Mouse (Mus musculus) gastrocnemius, postnatal 36 days (tissue): ENCODE measurements around the gene Tbl2. TPM values are rescaled to one million over a fixed set of nuclear protein-coding genes. Genes with fewer than 3 reads are reported as not detected.

Experiments used
- DNase-seq, 2 experiments: peaks; one replicate each; pipeline ENCODE4 v3.0.0; 2022
- intact Hi-C: fragments of 180-260 bp; cut with DNase I; formaldehyde crosslinking; loops from one replicate; pipeline ENCODE4 v1.15.1; 2025
- total RNA-seq, 2 experiments: library from RNA; stranded (reverse); gene quantifications; 2 replicates each; pipeline ENCODE4 v1.2.3; 2021

Tbl2 gene
- total RNA-seq, 2 experiments from 2014 or later = 9.7 to 9.8 TPM

DNA sequence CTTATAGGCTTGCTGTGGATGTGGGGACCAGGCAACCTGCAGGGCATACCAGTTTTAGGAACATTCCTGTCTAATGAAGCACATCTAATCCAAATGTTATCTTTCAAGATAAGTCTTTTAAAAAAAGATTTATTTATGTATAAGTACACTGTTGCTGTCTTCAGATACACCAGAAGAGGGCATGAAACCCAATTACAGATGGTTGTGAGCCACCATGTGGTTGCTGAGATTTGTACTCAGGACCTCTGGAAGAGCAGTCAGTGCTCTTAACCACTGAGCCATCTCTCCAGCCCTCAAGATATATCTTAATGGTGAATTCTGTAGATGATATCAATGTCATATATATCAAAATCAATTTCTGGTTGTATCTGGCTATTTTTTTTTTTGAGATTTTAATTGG is 3.5 kb upstream of the Tbl2 start:
- no peak for DNase-seq

DNA sequence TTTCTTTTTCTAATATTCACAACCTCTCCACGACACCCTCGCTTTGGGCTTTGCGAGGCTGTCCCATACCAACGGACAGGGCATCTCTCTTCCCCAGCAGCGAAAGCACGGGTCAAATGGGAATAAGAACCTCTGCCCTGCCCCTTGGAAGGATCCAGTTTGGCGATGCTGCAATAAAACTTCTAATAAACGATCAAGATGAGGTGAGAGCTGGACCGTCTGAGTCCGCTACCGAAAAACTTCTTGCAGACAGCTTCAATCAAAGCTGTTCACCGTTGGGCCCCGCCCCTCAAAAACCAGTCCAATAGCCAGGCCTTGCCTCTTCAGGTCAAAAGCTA is 773 bp upstream of the Tbl2 start:
- intact Hi-C loops = no loop called here

More for the DNA sequence above, 3.5 kb upstream of the Tbl2 start:
- intact Hi-C loops = no loop called here

DNA sequence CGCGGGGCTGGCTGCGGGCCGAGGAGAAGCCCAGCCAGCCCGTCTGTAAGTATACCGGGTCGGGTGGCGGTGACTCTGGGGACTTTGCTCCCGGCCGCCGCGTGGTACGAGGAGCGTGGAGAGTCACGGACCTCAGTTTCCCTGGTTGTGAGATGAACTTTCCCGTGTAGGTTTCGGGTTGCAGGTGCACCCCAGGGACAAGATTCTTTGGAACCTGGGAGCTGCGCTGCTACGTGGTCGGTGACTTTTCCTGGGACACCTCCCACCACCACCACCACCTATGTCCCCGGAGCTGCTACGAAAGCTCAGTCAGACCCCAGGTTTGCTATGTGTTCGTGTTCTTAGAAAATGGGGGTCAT is 342 bp downstream of the Tbl2 start:
- no peak for DNase-seq
- intact Hi-C loops = no loop called here

More for the DNA sequence above, 773 bp upstream of the Tbl2 start:
- DNase-seq = no peak

DNA sequence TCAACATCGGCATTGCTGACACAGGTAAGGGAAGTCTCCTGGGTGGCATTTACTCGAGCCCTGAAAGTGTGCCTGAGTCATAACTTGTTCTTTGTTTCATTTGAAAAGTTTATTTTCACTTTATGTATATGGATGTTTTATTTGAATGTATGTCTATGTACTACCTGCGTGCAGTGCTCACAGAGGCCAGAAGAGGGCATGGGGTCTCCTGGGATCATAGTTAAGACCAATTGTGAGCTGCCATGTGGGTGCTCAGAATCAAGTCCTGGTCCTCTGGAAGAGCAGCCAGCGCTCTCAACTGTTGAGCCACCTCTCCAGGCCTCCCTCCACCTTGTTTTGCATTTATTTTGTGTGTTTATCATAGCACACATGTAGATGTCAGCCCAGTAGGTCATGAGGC is 7.0 kb downstream of the Tbl2 start:
- intact Hi-C loops = no loop called here
- no peak for DNase-seq

DNA sequence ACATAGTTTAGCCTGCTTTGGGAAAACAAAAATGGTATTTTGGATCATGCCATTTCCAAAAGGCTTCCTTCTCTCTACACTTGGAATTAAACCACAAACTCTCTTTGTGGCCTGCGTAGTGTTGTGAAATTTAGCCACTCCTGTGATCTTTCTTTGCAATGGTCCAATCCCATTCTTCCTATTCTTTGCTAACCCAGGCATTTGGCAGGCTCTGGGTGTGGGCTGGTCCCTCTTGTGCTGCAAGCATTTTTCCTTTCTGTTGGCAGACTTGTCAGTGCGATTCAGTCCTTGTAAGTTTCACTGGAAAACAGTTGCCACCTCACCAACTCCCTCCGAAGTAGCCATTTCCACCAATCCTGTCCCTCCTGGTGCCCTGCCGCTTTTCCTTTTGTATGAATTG is 11.8 kb downstream of the Tbl2 start:
- intact Hi-C loops = no loop called here
- peak; percentile 42 to 56 for DNase-seq

DNA sequence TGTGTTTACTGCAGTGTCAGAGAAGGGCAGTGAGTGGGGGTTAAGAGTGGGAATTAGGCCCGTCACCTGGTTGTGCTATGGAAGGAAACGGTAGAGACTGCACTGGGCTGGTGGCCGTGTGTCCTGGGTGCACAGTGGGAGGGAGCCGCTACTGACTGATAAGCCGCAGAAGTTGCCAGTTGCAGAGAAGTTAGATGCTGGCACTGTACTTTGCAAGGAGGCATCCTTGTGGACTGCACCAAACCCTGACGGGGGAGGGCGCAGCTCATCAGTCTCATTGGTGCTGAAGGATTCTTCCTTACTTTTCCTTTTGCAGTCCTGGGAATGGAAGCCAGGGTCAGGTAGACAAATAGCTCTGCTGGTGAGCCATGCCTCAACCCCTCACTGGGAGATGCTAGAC is 12.2 kb downstream of the Tbl2 start:
- DNase-seq = no peak
- intact Hi-C loops = no loop called here

DNA sequence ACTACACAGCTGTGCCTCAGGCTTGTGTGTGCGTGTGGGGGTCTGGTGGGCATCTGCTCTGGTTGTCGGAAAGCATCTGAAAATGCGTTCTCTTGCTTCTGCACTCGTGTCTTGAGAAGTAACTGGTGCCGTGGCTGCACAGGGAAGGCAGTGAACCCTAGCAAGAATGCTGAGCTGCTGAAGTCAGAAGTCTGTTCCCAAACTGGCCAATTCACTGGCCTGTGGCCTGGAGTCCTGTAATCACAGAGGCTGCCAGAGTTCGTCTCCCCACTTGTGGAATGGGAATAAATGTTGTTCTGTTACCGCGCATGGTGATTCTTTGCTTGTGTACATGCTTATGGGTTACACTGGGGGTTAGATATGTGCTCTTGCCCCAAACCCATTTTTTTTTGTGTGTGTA is 12.9 kb downstream of the Tbl2 start:
- DNase-seq = no peak
- intact Hi-C loops = no loop called here

DNA sequence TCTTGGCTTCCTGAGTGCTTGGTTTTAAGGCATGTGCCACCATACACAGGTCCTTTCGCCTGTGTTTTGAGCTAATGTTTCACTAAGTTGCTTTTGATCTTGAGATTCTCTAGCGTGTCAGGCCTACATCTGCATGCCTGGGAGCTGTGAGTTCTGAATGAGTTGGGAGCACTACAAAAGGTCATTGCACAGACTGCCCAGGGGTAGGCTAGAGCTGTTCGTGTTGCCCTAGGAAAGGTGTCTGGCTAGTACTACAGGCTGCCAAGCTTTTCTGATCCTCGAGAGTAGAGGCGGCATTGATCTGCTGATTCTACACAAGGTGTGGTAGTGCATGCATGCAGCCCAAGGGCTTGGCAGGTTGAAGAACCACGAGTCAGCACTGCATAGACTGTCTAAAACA is 13.4 kb downstream of the Tbl2 start:
- intact Hi-C loops = no loop called here
- DNase-seq = no peak

DNA sequence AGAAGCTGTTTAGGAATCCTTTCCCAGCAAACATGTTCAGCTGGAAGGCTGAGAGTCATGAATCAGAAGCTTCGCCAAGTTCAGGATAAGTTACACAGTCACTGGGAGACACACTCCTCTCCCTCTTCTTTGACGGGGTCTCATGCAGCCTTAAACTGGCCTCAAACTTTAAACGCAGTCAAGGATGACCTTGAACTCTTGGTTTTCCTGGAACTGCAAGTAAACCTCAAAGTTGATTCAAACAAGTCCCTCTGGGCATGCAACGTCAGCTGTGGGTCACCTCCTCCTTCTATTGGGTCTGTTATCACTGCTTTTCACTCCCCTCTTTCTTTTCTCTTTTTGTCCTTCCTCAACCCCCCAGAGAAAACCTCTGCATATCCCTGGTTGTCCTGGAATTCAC is 17.5 kb downstream of the Tbl2 start:
- no peak for DNase-seq
- intact Hi-C loops = no loop called here

DNA sequence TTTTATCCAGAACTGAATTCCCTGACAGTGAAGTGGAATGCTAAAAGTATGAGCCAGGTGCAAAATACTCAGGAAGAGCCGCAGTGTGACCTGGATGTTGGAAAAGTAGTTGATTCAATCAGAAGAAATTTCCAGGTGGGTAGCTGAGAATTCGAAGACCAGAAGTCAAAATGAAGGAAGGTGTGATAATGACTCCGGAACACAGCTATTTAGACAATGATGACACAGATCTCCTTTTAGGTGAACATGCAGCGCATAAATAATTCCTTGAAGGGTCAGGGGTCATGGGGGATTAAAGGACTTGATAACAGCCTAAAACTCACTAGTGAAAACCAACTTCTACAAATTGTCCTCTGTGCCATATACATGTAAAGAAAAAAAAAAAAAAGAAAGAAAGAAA is 18.0 kb downstream of the Tbl2 start:
- DNase-seq = no peak
- intact Hi-C loops = no loop called here

DNA sequence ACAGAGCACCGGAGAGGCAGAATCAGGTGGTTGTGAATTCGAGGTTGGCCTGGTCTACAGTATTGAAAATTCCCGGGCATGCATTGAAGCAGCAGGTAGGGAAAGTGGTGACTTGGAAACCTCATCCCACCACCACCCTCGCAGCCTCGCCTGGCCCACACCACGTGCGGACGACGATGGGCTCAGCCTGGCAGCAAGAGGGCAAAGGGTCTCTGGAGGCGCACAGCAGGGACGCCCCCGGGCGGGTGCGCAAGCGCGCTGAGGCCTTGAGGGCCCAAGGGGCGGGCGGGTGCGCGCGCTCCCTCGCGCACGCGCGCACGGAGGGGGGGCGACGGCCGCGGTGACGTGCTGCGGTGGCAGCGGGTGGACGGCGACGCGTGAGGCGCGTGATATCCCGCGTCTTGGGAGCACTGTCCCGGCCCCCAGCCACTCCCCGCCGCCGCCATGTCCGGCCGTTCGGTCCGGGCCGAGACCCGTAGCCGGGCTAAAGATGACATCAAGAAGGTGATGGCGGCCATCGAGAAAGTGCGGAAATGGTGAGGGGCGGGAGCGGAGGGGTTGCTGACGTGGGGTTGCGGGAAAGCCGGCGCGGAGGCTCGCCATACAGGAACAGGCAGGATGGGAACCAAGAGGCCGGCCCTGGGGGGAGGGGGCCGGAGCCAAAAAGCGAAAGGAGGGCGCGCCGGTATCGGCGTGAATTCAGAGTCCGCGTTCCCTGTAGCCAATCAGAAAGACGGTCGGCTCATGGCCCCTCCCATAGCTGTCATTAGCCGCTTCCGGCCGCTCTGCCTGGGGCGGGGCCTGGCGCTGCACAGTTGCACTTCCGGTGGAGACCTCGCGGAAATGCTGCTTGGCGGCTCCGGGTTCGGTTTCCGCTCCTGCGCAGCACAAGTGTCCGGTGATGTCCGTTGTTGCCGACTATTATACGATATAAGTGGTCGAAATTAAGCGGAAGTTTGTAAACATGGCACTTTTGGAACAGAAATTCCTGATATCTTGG is 18.9 kb downstream of the Tbl2 start, which contains the start of gene Bcl7b:
Bcl7b (plus strand) TSS at position 221 of the 1,000 bp plus-strand sequence.
- DNase-seq = peak; percentile 94 to 96
- intact Hi-C loops = no loop called here

DNA sequence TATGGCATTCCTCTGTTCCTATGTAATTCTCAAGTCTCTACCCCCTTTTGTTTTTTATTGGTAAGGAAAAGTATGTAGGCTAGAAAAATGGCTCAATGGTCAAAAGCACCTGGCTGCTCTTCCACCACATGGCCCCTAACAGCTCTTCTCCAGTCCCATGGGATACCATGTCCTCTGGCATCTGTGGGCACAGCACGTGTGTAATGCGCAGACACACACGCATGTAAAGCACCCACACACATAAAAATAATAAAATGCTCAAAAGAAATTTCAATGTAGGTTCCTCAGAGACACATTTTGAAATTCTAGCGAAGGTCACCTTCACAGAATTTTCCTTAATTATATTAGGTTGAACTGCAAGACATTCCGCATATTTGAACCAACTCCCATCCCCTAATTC is 20.0 kb downstream of the Tbl2 start:
- no peak for DNase-seq
- intact Hi-C loops = no loop called here

DNA sequence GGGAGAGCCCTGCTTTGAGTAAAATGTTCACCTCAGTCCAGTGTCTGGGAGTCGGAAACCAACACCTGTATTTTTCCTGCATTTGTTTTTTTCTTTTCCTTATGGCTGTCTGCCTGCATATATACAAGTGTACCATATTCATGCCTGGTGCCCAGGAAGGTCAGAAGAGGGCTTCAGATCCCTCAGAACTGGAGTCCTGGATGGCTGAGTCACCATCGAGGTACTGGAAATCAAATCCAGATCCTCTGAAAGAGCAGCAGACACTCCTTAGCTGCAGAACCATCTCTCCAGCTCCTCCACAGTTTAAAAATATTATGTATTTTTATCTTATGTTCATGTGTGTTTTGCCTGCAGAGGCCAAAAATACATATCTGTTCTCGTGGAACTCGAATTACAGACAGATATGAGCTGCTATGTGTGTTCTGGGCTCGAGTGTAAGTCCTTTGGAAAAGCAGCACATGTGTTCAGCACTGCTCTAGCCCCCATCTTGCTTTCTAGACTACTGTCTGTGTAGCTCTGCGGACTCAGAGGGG is 22.3 kb downstream of the Tbl2 start:
- intact Hi-C loops = no loop called here
- DNase-seq = no peak

DNA sequence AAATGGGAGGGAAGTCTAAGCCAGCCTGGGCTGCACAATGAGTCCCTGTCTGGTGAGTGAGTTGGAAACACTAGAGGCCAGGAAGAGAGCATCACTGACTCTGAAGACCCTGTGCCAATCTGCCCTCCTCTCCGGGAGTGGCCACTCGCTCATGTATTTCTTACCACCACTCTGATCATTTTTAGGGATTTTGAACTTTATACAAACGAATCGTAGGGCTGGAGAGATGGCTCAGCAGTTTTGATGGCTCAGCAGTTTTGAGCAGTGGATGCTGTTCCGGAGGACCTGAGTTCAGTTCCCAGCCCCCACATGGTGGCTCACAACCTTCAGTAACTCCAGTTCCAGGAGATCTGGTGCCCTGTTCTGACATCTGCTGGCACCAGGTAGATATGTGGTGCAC is 23.5 kb downstream of the Tbl2 start:
- intact Hi-C loops = no loop called here
- DNase-seq = no peak

DNA sequence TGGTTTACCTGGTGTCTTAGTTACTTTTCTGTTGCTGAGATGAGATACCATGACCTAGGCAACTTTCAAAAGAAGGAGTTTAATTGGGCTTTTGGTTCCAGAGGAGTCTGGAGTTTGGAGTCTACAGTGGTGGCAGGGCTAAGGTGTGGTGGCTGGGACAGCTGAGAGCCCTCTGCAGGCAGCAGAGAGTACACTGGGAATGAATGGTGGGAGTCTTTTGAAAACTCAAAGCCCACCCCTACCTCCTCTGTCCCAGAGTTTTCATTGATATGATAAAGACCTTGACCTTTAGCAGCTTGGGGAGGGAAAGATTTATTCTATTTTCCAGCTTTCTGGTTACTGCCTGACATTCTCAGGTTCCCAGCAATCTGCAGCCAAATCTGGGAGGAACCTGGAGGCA is 25.6 kb downstream of the Tbl2 start:
- intact Hi-C loops = no loop called here
- DNase-seq = no peak

DNA sequence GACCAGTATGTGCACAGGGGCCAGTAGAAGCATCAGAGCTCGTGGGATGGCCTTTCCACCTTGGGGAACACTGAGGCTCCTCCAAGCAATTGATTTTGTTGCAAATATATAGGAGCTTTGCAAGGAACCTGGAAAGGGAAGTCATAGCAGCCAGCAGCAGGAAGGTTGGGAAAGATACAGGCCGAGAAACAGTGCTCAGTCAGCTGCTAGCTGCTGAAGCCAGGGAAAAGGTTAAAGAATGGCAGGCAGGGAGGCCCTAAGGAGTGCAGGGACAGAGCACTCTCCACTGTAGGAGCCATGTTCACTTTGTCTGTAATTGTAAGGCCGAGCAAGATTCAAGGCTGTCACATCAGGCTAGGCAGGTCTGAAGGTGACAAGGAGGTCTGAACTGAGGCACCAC is 29.1 kb downstream of the Tbl2 start:
- intact Hi-C loops = no loop called here
- no peak for DNase-seq

DNA sequence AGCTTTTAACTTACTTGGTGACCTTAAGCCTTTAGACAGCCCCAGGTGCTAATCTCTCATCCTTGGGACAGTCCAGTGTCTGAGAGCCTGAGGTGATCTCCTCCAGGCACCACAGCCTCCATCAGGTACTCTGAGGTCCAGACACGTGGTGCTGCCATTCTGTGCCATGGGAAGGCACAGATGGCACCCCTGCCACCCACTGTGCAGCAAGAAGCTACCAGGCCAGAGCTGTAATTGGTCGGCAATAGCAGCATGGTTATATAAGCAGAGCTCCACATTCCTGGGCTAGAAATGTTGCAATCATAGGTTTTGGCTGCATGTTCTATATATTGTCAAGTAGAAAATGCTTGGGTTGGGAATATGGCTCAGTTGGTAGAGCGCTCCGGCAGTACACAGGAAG is 29.5 kb downstream of the Tbl2 start:
- DNase-seq = no peak
- intact Hi-C loops = no loop called here

DNA sequence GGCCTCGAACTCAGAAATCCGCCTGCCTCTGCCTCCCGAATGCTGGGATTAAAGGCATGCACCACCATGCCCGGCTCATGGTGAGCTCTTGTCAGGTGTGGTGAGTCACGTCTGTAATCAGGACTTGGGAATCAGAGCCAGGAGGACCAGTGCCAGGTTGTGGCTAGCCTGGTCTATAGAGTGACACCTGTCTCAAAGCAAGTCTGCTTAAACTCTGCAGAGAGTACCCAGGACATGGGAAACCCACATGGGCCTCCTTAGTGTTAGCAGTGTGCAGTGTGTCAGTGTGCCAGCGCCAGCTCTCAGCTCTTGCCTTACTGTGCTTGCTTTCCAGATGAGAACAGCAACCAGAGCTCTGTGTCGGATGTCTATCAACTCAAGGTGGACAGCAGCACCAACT is 30.2 kb downstream of the Tbl2 start:
- DNase-seq = no peak
- intact Hi-C loops = no loop called here

DNA sequence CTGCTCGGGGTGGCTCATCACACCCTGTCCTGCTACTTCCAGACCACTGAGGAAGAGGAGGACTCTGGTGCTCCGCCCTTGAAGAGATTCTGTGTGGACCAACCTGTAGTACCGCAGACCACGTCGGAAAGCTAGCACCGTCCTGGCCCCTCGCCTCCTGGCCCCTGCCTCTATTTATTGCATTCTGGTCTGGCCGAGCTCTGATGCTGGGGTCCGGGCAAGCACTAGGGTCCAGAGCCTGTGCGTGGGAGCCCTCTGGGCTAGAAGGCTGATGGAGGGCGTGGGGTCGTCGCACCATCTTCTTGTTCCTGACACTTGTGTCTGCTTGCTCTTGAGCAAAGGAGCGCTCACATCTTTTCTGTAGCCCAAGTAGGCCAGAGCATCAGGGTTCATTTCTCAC is 31.3 kb downstream of the Tbl2 start:
- no peak for DNase-seq
- intact Hi-C loops = no loop called here

DNA sequence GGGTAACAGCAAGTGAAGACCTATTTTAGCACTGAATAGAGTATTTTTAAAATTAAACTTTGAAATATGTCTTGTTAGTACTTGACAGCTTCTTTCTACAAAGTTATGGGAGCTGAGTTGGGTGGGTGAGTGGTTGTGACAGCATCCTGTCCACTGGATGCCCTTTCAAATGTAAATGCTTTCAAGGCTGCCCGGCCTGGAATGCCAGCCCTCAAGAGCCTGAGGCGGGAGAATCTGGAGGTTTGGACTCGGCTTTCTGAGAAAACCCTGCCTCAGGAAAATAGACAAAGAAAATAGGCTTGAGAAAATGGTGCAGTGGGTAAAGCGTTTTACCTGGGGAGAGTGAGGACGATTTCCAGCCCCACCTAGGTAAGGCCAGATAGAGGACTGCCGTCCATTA is 32.3 kb downstream of the Tbl2 start:
- intact Hi-C loops = no loop called here
- no peak for DNase-seq

DNA sequence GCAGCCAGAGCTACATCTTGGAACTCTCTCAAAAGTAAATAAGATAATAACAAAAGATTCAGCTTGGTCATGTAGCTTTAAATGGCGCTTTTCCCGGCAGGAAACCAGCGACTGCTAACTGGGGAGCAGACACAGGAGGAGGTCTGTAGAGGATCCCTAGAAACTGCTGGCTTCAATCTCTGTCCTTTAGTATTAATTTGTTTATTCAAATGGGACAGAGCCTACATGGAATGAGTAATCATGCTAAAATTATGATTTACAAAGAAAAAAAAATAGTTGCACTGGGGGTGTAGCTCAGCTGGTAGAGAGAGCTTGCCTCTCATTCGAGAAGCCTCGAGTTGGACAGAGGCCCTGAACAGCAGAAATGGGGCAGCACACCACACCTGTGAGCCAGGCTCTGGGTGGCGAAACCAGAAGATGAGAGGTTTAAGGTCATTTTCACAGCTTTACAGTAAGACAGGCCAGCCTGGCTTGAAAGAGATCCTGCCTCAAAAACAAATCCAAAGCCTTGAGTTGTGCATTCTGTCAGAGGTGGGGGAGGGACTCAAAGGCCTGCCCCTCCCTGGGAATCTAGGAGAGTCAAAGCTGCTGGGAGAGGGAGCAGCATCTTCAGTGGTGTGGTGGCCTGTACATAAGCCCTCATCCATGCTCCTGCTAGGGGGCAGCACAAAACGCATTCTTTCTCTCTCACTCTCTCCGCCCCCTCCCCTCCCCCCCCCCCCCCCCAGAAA is 33.8 kb downstream of the Tbl2 start:
- intact Hi-C loops = no loop called here
- DNase-seq = no peak

DNA sequence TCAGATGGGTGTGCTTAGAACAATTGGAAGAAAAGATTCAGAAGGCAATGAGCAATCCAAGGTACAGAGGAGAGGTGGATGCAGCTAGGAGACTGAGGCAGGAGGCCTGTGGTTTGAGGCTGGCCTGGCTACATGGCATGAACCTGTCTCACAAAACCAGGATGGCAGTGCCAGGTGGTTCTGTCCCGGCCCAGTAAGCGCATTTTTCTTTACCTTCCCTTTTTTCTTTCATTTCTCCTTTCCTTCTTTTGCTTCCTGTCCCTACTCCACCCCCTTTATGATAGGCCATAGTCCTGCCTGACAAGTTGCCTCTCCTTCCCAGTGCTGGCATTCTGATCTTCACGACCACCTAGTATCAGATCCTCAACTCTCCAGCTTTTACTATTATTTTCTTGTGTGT is 35.6 kb downstream of the Tbl2 start:
- intact Hi-C loops = no loop called here
- no peak for DNase-seq
